Mouse (Mus musculus) ES-E14 (cell line): ENCODE measurements around the gene Olfr799. TPM values are rescaled to one million over a fixed set of nuclear protein-coding genes. Genes with fewer than 3 reads are reported as not detected.
A peak's percentile ranks its signal among the peaks of the same experiment; 100 is the strongest.

ENCODE experiments used
- DNase-seq: peaks from one replicate; pipeline ENCODE4 v3.0.0-alpha.2; 2013; ENCODE audit warnings: low read depth, low spot score
- H3K27ac ChIP-seq: 2 replicates; pipeline ENCODE4 v1.5.1; 2012; ENCODE audit warnings: low read depth, mild to moderate bottlenecking, low read length, moderate library complexity, mixed read lengths; ENCODE audit not compliant: poor library complexity, insufficient read depth, severe bottlenecking
- H3K36me3 ChIP-seq: 2 replicates; pipeline ENCODE4 v1.6.1; 2012; ENCODE audit warnings: mild to moderate bottlenecking, low read length, moderate library complexity, mixed read lengths; ENCODE audit not compliant: control insufficient read depth, poor library complexity, insufficient read depth, severe bottlenecking
- H3K4me1 ChIP-seq, 2 experiments: fragments of 150-350 bp in 1 of 2; sonication (generic) in 1 of 2; 2 replicates each; pipeline ENCODE4 v1.6.1; 2012; ENCODE audit warnings: low read length in 2 of 2, mild to moderate bottlenecking in 1 of 2, mixed read lengths in 1 of 2; ENCODE audit not compliant: control insufficient read depth in 2 of 2, insufficient read depth in 2 of 2, poor library complexity in 1 of 2
- H3K4me3 ChIP-seq, 2 experiments: fragments of 150-350 bp in 1 of 2; sonication (generic) in 1 of 2; 2 replicates each; pipeline ENCODE4 v1.5.1; 2012; ENCODE audit warnings: low read length in 2 of 2, low read depth in 1 of 2, mild to moderate bottlenecking in 1 of 2, mixed read lengths in 1 of 2; ENCODE audit not compliant: insufficient read depth in 1 of 2, poor library complexity in 1 of 2, severe bottlenecking in 1 of 2
- H3K9ac ChIP-seq: 2 replicates; pipeline ENCODE4 v1.6.1; 2012; ENCODE audit warnings: low read depth, mild to moderate bottlenecking, low read length, mixed read lengths; ENCODE audit not compliant: poor library complexity, insufficient read depth, severe bottlenecking
- H3K9me3 ChIP-seq: fragments of 150-350 bp; sonication (generic); 2 replicates; pipeline ENCODE4 v1.6.1; 2012; ENCODE audit warnings: low read depth, mild to moderate bottlenecking, low read length; ENCODE audit not compliant: control insufficient read depth, insufficient read depth
- CHD2 ChIP-seq: IDR thresholded peaks from 2 replicates; pipeline ENCODE4 v1.6.1; 2014; ENCODE audit warnings: mild to moderate bottlenecking, low read depth, low read length, inconsistent platforms
- HCFC1 ChIP-seq: IDR thresholded peaks from 2 replicates; pipeline ENCODE4 v1.6.1; 2012; ENCODE audit warnings: low read length, inconsistent platforms, borderline replicate concordance; ENCODE audit not compliant: insufficient read depth
- MAFK ChIP-seq: IDR thresholded peaks from 2 replicates; pipeline ENCODE4 v1.6.1; 2014; ENCODE audit warnings: mild to moderate bottlenecking, low read depth, low read length, inconsistent platforms; ENCODE audit not compliant: insufficient read depth
- ZC3H11A ChIP-seq: IDR thresholded peaks from 2 replicates; pipeline ENCODE4 v1.6.1; 2012; ENCODE audit warnings: low read depth, mild to moderate bottlenecking, inconsistent platforms, low read length, borderline replicate concordance
- ZNF384 ChIP-seq: IDR thresholded peaks from 2 replicates; pipeline ENCODE4 v1.6.1; 2012; ENCODE audit warnings: low read depth, low read length, inconsistent platforms
- in situ Hi-C, 2 experiments: fragments of 600-800 bp; cut with MboI; formaldehyde crosslinking; loops; one replicate each; pipeline ENCODE4 v1.15.1; 2025; ENCODE audit warnings: low sequenced_read_pairs in 2 of 2, inconsistent platforms in 1 of 2; ENCODE audit not compliant: unreplicated experiment in 2 of 2
- total RNA-seq: library from RNA; depleted of rRNA; stranded (reverse); fragments of 300-350 nt; gene quantifications from 2 replicates; pipeline ENCODE4 v1.2.3, GENCODE M21; 2012; rRNA removed

The Olfr799 gene
- not detected in 2 replicates for total RNA-seq

GRCm38 (mm10) chr10:129637184-129637583, at the start of gene Olfr799:
Gene Olfr799, plus strand, starts transcription at chr10:129637484.
- H3K9ac ChIP-seq = no peak within 1 kb of the TSS
- no peak within 1 kb of the TSS for H3K4me3 ChIP-seq
- TF ChIP-seq ZC3H11A (no peak), MAFK (no peak), ZNF384 (no peak), CHD2 (no peak)
- H3K9me3 ChIP-seq = no peaks in the 10 kb centered on the region
- no peaks in the 10 kb centered on the region for H3K4me1 ChIP-seq
- in situ Hi-C loops = no loop called here
- H3K36me3 ChIP-seq = no peaks in the 10 kb centered on the region
- no peak within 1 kb of the TSS for H3K27ac ChIP-seq
- no peak for DNase-seq

DNA sequence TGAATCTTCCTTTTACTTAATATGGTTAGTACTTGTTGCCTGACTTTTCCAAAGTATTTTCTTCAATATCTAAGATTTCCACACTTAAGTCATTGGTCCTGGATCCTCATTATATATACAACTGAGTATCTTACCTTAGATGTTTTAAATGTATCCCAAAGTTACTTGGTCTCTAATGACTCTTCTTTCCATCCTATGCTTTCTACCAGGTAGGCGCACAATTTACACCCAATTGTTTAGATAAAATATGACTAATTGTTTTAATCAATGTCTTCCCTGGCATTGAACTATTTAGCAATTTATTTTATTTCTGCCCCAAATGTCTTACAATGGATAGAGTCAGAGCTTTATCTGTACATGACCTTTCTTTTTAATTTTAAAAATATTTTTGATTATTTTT, 24.8 kb upstream of the Olfr799 start, which contains the start of gene Olfr796:
TSS of gene Olfr796 (minus strand) at position 101 of the 400 bp plus-strand sequence.
- TF ChIP-seq MAFK (no peak), ZC3H11A (no peak), HCFC1 (no peak), ZNF384 (no peak), CHD2 (no peak)
- in situ Hi-C loops = no loop called here

GRCm38 (mm10) chr10:129621724-129622123, 15.6 kb upstream of the Olfr799 start:
- no peak overlapping the region for H3K27ac ChIP-seq
- H3K36me3 ChIP-seq = no peaks in the 10 kb centered on the region
- no peaks in the 10 kb centered on the region for H3K9me3 ChIP-seq
- DNase-seq = peak; percentile 11
- no peaks in the 10 kb centered on the region for H3K4me1 ChIP-seq
- no peak for TF ChIP-seq ZC3H11A
- no peak for TF ChIP-seq CHD2
- no peak for TF ChIP-seq MAFK
- no peak for TF ChIP-seq ZNF384
- TF ChIP-seq HCFC1 = no peak
- H3K4me3 ChIP-seq = no peak overlapping the region
- in situ Hi-C loops = no loop called here
- H3K9ac ChIP-seq = no peak overlapping the region

More for the DNA sequence above, 24.8 kb upstream of the Olfr799 start, which contains the start of gene Olfr796:
- Histone ChIP-seq H3K9me3 (no peaks in the 10 kb centered on the region), H3K4me1 (no peaks in the 10 kb centered on the region), H3K9ac (no peak within 1 kb of the TSS), H3K36me3 (no peaks in the 10 kb centered on the region), H3K4me3 (no peak within 1 kb of the TSS), H3K27ac (no peak within 1 kb of the TSS)
- DNase-seq = no peak

DNA sequence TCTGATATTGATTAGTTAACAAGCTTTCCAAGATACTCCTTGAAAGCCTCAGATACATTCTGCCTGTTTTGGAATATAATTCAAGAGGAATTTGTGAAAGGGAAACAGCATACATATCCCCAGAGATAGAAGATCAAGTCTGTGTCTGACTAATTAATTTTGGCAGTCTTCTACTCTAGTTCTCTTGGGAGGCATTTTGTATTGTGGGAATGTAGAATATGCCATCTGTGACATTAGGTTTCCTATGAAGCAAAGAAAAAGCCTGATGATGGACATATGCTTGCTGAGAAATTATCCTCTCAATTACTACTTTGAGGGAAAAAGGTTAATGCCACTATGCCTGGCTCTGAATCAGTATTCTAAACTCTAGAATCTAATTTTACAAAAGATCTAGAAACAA, 14.0 kb upstream of the Olfr799 start:
- TF ChIP-seq ZC3H11A (no peak), CHD2 (no peak), ZNF384 (no peak), HCFC1 (no peak), MAFK (no peak)
- in situ Hi-C loops = no loop called here
- H3K4me3 ChIP-seq = no peak overlapping the region
- H3K9ac ChIP-seq = no peak overlapping the region
- H3K36me3 ChIP-seq = no peaks in the 10 kb centered on the region
- no peaks in the 10 kb centered on the region for H3K9me3 ChIP-seq
- H3K4me1 ChIP-seq = no peaks in the 10 kb centered on the region
- no peak for DNase-seq
- H3K27ac ChIP-seq = no peak overlapping the region

DNA sequence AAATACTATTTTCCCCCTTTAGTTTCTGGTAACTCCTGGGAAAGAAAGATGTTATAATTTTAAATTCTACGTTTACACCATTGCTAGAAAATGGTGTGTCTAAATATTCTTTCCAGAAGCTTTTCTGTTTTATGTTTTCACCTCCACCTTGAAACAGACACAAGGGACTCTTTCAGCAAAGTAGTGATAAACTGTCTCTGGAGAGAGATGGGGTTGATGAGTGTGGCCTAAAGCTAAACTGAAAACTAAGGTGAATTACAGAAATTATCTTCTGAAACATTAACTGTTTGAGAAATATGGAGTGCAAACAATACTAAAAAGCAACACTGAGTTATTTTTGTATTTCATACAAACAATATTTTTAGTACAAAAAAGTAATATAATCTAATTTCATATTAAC, 9.4 kb upstream of the Olfr799 start, which contains the start of gene Olfr798:
TSS of gene Olfr798 (minus strand) at position 101 of the 400 bp plus-strand sequence.
- H3K36me3 ChIP-seq = no peaks in the 10 kb centered on the region
- no peak within 1 kb of the TSS for H3K9ac ChIP-seq
- no peaks in the 10 kb centered on the region for H3K9me3 ChIP-seq
- in situ Hi-C loops = no loop called here
- H3K4me3 ChIP-seq = no peak within 1 kb of the TSS
- H3K27ac ChIP-seq = no peak within 1 kb of the TSS
- TF ChIP-seq ZC3H11A (no peak), ZNF384 (no peak), HCFC1 (no peak), CHD2 (no peak), MAFK (no peak)
- no peak for DNase-seq
- H3K4me1 ChIP-seq = no peaks in the 10 kb centered on the region
